Mouse (Mus musculus): ENCODE results near the gene Lrfn1.

- TF ChIP-seq CTCF (IDR thresholded peaks at IDR 0.05; ENCODE audit: extremely low read depth, insufficient read depth, insufficient read length, insufficient replicate concordance) (no peak), POLR2A (IDR thresholded peaks at IDR 0.05; ENCODE audit: low read depth, low read length) (no peak)
These were observed 34.4 kb upstream of the Lrfn1 start for GRCm38 (mm10) chr7:28417368-28417767.
